Mouse (Mus musculus) heart, adult 2 months (tissue): Measurements from ENCODE around the gene Gpr176. TPM values are rescaled to one million over a fixed set of nuclear protein-coding genes. Genes with fewer than 3 reads are reported as not detected.

Experiments
- DNase-seq, 2 experiments: peaks; one replicate each; pipeline ENCODE4 v3.0.0; 2021
- H3K27ac ChIP-seq: fragments of 200-600 bp; 2 replicates; pipeline ENCODE4 v1.8.1; 2022
- H3K27me3 ChIP-seq: fragments of 200-500 bp; 2 replicates; pipeline ENCODE4 v1.6.1; 2012; ENCODE audit warnings: mild to moderate bottlenecking, low read length, inconsistent platforms, mixed read lengths; ENCODE audit not compliant: control insufficient read depth, insufficient read depth
- H3K36me3 ChIP-seq: fragments of 200-500 bp; 2 replicates; pipeline ENCODE4 v1.6.1; 2012; ENCODE audit warnings: low read length, inconsistent platforms; ENCODE audit not compliant: control insufficient read depth, insufficient read depth
- H3K4me1 ChIP-seq: fragments of 200-500 bp; 2 replicates; pipeline ENCODE4 v1.6.1; 2011; ENCODE audit warnings: low read length; ENCODE audit not compliant: control insufficient read depth, insufficient read depth
- H3K4me3 ChIP-seq: fragments of 200-600 bp; 2 replicates; pipeline ENCODE4 v1.8.1; 2022
- H3K79me2 ChIP-seq: fragments of 200-500 bp; replicated peaks from 2 replicates; pipeline ENCODE4 v1.6.1; 2012; ENCODE audit warnings: mild to moderate bottlenecking, inconsistent platforms, low read length, moderate library complexity, mixed read lengths; ENCODE audit not compliant: control insufficient read depth, insufficient read depth
- H3K9ac ChIP-seq: fragments of 200-500 bp; 2 replicates; pipeline ENCODE4 v1.6.1; 2012; ENCODE audit warnings: low read depth, mild to moderate bottlenecking, control low read depth, inconsistent platforms, low read length, mixed read lengths
- CTCF ChIP-seq: fragments of 200-600 bp; IDR thresholded peaks from 2 replicates; pipeline ENCODE4 v1.8.1; 2022; ENCODE audit warnings: antibody characterized with exemption, mild to moderate bottlenecking, moderate library complexity
- EP300 ChIP-seq: fragments of 200-500 bp; IDR thresholded peaks from 2 replicates; pipeline ENCODE4 v1.6.1; 2011; ENCODE audit warnings: low read depth, low read length, control low read depth; ENCODE audit not compliant: insufficient read depth
- POLR2A ChIP-seq: fragments of 200-500 bp; IDR thresholded peaks from 2 replicates; pipeline ENCODE4 v1.6.1; 2011; ENCODE audit warnings: mild to moderate bottlenecking, low read depth, low read length, control low read depth; ENCODE audit not compliant: insufficient read depth
- WGBS: fragments of 180-500 bp; shearing (Covaris S2); methylation state at CpG from one replicate; pipeline ENCODE4 v1.1.7; 2018; 5-methylcytosine and 5-hydroxymethylcytosine counted together
- intact Hi-C: fragments of 180-260 bp; cut with DNase I; formaldehyde crosslinking; loops from one replicate; pipeline ENCODE4 v1.15.1; 2025
- long read RNA-seq: library from polyadenylated mRNA; stranded (forward); transcript quantifications from one replicate; pipeline ENCODE4 v2.0.0, GENCODE M21; 2021
- polyA plus RNA-seq: library from polyadenylated mRNA; depleted of rRNA; stranded (reverse); fragments of >200 nt; gene quantifications from 2 replicates; pipeline ENCODE4 v1.2.3, GENCODE M21; 2012; rRNA removed
- total RNA-seq, 2 experiments: library from RNA; stranded (reverse); gene quantifications; 2 replicates each; pipeline ENCODE4 v1.2.3; 2021

Gene Gpr176
- total RNA-seq: under 1 TPM; 0.07 to 0.10 TPM
- 0.12 and 0.23 TPM in 2 replicates for polyA plus RNA-seq
- long read RNA-seq: 0 reads

- no peak for TF ChIP-seq CTCF
- no peaks in the 10 kb centered on the region for H3K36me3 ChIP-seq
- peaks cover 17% of the 10 kb centered on the region for H3K27me3 ChIP-seq
- 1% methylated on average over 50 of the region's 59 CpGs for WGBS
- H3K27ac ChIP-seq: no peak within 1 kb of the TSS
- H3K4me1 ChIP-seq: no peaks in the 10 kb centered on the region
- peak within 1 kb of the TSS; percentile 49 for H3K9ac ChIP-seq
- no peaks in the 10 kb centered on the region for H3K79me2 ChIP-seq
- H3K4me3 ChIP-seq: peak within 1 kb of the TSS; percentile 50
- peak; percentile 24 to 40 for DNase-seq
- intact Hi-C loops: no loop called here
Observed at GRCm38 (mm10) chr2:118372901-118373571, at the start of gene Gpr176. TSS of gene Gpr176 (minus strand) at chr2:118373419.

- H3K36me3 ChIP-seq: no peaks in the 10 kb centered on the region; the same call in 1 of the 2 replicates
- WGBS: 56% methylated on average over 8 of the region's 8 CpGs
- TF ChIP-seq CTCF: no peak
- no peak for TF ChIP-seq POLR2A
- no peak for TF ChIP-seq EP300
- no peaks in the 10 kb centered on the region for H3K27me3 ChIP-seq
- H3K4me1 ChIP-seq: no peaks in the 10 kb centered on the region
- no peak overlapping the region for H3K9ac ChIP-seq
- peak; percentile 30 to 38 for DNase-seq
- H3K27ac ChIP-seq: peak overlapping the region; percentile 4; the same call in 1 of the 2 replicates
- H3K79me2 ChIP-seq: no peaks in the 10 kb centered on the region
- no peak overlapping the region for H3K4me3 ChIP-seq
- intact Hi-C loops: loop anchor here (5.0 kb wide), 1 partner anchor 35 kb away; the partner anchor contains the start of gene Eif2ak4
Observed at GRCm38 (mm10) chr2:118422385-118422784, 49.2 kb upstream of the Gpr176 start.

DNA sequence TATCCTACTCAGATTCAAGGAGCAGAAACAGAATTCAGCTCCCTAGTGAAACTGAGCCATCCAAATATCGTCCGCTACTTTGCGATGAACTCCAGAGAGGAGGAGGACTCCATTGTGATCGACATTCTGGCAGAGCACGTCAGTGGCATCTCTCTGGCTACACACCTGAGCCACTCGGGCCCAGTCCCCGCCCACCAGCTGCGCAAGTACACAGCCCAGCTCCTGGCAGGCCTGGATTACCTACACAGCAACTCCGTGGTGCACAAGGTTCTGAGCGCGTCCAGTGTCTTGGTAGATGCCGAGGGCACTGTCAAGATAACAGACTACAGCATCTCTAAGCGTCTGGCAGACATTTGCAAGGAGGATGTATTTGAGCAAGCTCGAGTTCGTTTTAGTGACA is 48.7 kb upstream of the Gpr176 start:
- no peak overlapping the region for H3K4me3 ChIP-seq
- no peaks in the 10 kb centered on the region for H3K79me2 ChIP-seq
- WGBS: 66% methylated on average over 15 of the region's 15 CpGs
- no peak overlapping the region for H3K9ac ChIP-seq
- H3K36me3 ChIP-seq: no peaks in the 10 kb centered on the region
- no peak for DNase-seq
- H3K4me1 ChIP-seq: no peaks in the 10 kb centered on the region
- TF ChIP-seq POLR2A (no peak), CTCF (no peak), EP300 (no peak)
- H3K27me3 ChIP-seq: no peaks in the 10 kb centered on the region
- peak overlapping the region; percentile 11; the same call in 1 of the 2 replicates for H3K27ac ChIP-seq
- intact Hi-C loops: loop anchor here (5.0 kb wide), 1 partner anchor 35 kb away; the partner anchor contains the start of gene Eif2ak4

DNA sequence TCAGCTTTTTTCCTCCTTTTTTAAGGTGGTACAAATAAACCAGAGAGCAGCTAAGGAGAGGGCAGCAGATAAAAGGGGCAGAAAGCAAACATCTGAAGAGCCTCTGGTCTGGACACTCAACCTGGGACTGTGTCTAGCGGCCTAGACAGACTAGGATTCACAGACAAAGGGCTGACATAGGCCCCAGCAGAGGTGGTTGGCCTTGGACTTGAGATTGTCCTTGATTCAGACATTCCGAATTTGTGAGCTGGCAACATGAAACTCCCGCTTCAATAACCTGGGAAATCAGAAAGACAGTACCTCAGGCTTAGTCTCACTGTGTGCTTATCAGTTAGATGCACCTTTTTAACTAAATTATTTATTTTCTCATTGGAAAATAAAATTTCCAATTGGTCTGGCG is 44.9 kb upstream of the Gpr176 start:
- no peak for TF ChIP-seq POLR2A
- TF ChIP-seq CTCF: no peak
- TF ChIP-seq EP300: no peak
- no peaks in the 10 kb centered on the region for H3K4me1 ChIP-seq
- H3K79me2 ChIP-seq: no peaks in the 10 kb centered on the region
- H3K4me3 ChIP-seq: no peak overlapping the region
- no peak for DNase-seq
- intact Hi-C loops: no loop called here
- H3K36me3 ChIP-seq: no peaks in the 10 kb centered on the region
- WGBS: 93% methylated on average over 4 of the region's 4 CpGs
- no peak overlapping the region for H3K27ac ChIP-seq
- H3K27me3 ChIP-seq: no peaks in the 10 kb centered on the region
- no peak overlapping the region for H3K9ac ChIP-seq

DNA sequence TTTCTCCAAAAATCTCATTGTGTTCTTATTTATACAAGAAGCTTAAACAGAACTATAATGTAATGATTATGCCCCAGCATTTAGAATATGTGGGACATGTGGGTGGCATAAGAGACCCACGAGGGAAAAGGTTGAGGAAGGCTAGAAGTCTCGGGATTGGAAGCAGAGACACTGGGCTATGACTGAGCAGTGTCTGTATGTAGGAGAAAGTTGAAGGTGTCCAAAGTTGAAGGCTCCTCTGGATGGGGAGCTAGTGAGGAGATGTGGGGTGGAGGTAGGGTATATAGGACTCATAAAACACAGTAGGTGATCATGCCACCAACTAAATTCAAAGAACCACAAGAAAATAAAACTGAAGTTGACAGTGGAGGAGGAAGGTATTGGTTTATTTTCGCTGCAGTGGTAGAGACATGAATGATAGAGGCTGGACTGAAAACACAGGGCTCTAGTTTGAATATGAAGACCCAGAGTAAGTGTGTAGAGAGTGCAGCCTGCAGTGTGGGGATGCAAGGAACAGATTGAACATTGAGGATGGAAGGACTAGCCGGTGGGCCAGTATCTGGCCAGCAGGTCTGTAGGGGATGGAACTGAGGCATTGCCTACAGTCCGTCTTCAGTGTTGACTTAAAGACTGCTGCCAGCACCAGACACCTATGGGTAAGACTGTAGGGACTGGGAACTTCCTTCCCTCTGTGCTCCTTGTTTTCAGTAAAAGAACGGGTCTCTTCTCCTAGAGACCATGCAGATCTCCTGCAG is 42.6 kb upstream of the Gpr176 start:
- TF ChIP-seq POLR2A (no peak), CTCF (no peak), EP300 (no peak)
- intact Hi-C loops: no loop called here
- WGBS: 96% methylated on average over 6 of the region's 6 CpGs
- Histone ChIP-seq H3K4me3 (no peak overlapping the region), H3K27me3 (no peaks in the 10 kb centered on the region), H3K9ac (no peak overlapping the region), H3K4me1 (no peaks in the 10 kb centered on the region), H3K36me3 (no peaks in the 10 kb centered on the region), H3K79me2 (no peaks in the 10 kb centered on the region), H3K27ac (no peak overlapping the region)
- DNase-seq: no peak

DNA sequence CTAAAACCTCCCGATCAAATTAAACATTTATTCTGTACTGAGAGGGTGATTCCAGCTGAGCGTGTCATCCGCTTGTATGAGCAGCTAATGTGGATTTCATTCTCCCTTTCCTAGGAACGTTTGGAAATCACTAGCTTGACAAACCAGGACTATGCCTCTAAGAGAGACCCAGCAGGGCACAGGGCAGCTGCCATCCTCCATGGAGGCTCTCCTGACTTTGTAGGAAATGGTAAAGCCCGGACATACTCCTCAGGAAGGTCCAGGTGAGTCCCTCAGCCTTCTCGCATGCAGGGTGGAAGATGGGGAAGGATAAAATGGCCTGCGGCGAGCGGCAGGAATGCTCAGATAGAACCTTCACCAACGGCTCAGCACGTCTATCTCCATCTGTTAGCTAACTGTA is 39.6 kb upstream of the Gpr176 start:
- H3K4me3 ChIP-seq: no peak overlapping the region
- H3K36me3 ChIP-seq: no peaks in the 10 kb centered on the region
- no peak overlapping the region for H3K27ac ChIP-seq
- DNase-seq: no peak
- H3K9ac ChIP-seq: no peak overlapping the region
- no peaks in the 10 kb centered on the region for H3K27me3 ChIP-seq
- 95% methylated on average over 11 of the region's 11 CpGs for WGBS
- intact Hi-C loops: no loop called here
- TF ChIP-seq POLR2A (no peak), EP300 (no peak), CTCF (no peak)
- H3K4me1 ChIP-seq: no peaks in the 10 kb centered on the region
- H3K79me2 ChIP-seq: no peaks in the 10 kb centered on the region
